Mouse (Mus musculus) ovary, adult 18-20 months (tissue): ENCODE data around the gene Ifng.
"Not testable (repeated sequence)": the region's sequence is repeated elsewhere in the genome, so short reads cannot be mapped to it uniquely, and the experiment has no call there.

Source experiments
- DNase-seq: peaks from one replicate; pipeline ENCODE4 v3.0.0; 2022; ENCODE audit warnings: low spot score, mixed read lengths

Gene Ifng

DNA sequence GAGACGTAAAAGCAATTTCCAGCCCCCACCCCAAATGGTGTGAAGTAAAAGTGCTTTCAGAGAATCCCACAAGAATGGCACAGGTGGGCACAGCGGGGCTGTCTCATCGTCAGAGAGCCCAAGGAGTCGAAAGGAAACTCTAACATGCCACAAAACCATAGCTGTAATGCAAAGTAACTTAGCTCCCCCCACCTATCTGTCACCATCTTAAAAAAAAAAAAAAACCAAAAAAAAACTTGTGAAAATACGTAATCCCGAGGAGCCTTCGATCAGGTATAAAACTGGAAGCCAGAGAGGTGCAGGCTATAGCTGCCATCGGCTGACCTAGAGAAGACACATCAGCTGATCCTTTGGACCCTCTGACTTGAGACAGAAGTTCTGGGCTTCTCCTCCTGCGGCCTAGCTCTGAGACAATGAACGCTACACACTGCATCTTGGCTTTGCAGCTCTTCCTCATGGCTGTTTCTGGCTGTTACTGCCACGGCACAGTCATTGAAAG, at the start of gene Ifng:
Ifng (plus strand) TSS at position 305 of the 499 bp plus-strand sequence.
- DNase-seq: no peak

DNA sequence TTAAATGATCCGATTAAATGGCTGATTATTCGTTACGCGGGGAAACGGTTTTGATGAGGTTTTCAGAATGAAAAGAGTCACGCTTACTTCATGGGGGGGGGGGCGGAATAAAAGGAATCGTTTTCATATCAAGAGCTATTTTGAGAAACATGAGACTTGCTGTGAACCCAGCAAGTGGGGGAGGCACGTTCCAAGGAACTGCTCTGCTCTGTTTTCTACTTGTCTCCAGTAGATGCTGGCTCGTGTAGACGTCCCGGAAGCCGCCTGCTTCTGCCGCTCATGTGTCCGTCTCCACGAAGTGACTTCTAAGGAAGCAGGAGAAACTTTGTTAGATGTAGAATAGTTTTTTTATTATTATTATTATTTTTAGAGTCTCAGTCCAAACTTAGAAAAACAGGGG, 40.9 kb upstream of the Ifng start:
- DNase-seq: no peak

DNA sequence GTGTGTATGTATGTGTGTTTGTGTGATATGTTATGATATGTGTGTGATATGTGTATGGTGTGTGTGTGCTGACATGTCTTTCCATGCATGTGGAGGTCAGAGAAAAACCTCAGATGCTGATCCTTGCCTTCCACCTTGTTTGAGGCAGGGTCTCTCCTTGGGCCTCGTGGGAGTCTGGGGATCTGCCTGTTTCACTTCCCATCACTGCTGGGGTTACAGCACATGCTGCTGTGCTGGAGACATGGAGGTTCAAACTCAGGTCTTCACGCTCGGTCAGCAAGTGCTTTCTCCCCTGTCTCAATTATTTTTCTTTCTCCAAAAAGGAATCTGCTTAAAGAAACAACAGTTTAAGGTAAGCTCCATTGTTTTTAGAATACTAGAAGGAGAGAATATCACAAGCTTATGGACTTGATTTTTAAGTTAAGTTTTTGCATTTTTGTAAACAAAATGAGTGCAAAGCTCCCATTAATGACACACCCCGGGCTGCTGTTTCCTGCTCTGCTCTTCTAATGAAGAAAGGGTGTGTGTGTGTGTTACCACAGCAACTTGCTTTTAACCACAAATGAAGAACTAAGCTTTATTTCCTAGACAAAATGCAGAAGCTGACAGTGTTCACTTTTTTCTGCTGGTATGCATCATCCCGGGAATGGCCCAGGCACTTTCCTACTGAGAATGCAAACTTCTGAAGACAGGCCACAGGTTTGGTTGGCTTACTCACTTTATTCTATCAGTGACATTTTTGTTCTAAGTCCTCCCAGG, 34.2 kb upstream of the Ifng start:
- DNase-seq: no peak

DNA sequence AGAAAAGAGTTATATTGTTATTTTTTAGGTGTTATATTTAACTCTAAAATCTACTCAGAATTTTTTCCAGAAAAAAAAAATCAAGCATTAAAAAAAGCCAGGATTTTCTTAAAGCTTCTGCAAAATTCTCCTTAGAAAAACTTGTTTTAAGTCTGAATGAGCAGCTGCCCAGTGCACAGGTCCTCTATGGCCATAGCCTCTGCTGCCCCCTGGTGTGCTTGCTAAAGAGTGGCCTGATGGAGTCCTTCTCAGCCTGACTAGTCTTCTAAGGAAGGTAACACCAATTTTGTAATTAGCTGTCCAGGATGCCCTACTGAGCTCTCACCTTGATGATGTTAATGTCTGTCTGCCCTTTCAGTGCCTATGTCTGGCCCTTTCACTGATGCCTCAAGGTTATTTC, 29.5 kb upstream of the Ifng start:
- no peak for DNase-seq

DNA sequence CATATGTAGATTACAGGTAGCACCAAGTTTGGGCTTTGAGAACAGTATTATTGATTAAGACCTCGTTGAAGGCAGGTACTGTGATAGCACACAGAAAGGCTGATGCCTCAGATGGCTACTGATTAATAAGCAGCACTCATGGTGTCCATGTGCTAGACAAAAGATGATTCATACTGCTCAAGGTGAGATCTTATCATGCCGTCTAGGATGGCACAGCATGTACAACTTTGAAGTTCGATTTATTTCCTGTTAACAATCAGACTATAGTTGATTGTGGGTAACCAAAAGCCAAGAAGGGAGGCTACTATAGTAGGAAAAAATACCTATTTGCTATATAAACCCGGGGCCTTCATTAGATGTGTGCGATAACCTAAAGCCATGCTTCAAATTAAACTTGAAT, 28.1 kb upstream of the Ifng start:
- no peak for DNase-seq

DNA sequence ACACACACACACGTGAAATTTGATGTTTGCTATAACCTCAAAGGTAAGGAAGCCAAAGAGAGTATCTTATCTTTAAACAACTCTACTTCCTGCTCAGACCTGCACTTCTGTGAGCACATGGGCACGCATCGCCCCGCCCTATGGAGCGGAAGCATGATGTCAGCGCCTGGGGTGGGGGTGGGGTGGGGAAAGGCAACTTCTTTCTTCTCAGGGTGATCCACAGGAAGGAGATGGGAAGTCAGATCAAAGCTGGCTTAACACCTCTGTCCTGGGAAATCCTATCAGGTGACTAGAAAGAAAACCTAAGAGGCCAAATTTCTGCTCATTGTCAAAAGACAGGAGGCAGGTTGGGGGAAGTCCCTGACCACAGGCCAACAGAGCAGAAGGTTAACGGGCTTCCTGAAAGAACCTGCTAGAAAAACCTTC, 21.8 kb upstream of the Ifng start:
- DNase-seq: no peak

DNA sequence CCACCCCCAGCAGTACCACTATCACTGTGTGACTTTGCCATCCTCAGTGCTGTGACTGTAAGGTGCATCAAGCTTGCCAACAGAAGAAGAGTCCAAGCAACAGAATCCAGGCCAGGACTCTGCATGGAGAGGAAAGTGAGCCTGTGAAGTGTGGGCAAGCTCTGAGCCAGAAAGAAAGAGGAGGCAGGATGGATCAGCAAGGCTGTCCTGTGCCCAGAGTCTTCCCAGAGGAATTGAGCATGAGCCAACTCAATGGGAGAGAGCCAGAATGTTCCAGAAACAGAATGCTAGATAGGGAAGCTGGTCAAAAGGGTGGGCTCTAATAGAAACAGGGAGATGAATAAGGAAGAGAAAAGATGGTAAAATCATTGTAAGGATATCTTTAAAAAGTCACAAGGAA, 19.9 kb upstream of the Ifng start:
- no peak for DNase-seq

DNA sequence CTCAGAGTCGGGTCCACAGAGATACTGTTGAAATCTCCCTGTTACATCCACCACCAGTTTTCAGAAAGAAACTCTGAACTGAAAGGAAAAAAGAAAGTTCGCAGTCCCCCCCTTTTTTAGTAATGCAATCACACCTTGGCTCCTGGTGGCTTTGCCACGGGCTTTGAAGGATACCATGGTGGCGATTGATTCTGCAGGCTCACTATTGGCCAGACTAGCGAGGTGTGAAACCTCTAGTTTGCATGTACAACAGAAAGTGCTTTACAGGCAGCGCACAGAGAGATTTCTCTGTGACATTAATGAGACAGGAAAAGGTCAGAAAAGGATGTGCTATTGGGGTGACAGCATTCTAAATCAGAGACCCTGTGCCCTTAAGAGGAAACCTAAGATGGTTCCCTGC, 5.3 kb upstream of the Ifng start:
- DNase-seq: no peak

DNA sequence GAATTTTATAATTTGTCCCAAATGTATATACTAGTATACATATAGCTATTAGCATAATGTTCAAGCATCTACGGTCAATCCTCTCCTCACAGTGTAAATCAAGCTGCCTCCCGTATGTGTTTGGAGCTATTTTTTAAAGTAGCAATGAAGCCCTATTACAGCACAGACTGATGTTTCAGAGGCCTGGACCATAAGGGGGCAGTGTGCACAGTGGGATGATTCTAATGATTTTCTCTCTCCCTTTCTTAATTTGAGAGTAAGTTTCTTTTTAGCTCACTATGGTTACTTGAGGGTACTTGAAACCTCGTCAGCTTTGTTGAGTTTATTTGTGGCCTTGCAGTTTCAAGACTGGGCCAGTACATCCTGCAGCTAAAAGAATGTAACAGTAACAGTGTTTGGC, 1.1 kb downstream of the Ifng start:
- no peak for DNase-seq

DNA sequence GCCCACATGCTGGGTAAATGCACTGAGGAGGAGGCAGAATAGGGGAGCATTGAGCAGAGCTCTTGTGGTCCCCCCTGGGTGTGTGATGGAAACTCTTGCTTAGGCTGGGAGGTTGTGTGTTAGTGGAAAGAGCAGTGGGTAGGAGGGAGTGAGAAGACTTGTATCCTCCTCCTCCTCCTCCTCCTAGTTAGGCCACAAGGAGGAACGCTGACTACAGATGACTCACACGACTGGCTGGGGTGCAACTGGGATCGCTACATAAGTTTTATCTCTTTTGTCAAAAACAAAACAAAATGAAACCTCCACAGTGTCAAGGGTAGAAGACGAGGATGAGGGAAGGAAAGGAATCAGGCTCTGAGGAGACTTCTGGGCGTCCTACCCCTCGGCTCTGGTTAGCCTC, 2.2 kb downstream of the Ifng start:
- DNase-seq: no peak

DNA sequence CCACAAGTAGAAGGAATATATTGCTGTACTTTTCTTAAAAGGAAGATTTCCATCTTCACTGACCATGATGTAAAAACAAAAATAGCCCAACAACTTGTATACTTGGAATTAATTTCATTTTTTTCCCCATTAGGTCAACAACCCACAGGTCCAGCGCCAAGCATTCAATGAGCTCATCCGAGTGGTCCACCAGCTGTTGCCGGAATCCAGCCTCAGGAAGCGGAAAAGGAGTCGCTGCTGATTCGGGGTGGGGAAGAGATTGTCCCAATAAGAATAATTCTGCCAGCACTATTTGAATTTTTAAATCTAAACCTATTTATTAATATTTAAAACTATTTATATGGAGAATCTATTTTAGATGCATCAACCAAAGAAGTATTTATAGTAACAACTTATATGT, 4.2 kb downstream of the Ifng start:
- no peak for DNase-seq

DNA sequence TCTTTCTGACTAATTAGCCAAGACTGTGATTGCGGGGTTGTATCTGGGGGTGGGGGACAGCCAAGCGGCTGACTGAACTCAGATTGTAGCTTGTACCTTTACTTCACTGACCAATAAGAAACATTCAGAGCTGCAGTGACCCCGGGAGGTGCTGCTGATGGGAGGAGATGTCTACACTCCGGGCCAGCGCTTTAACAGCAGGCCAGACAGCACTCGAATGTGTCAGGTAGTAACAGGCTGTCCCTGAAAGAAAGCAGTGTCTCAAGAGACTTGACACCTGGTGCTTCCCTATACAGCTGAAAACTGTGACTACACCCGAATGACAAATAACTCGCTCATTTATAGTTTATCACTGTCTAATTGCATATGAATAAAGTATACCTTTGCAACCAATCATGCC, 4.7 kb downstream of the Ifng start:
- DNase-seq: no peak

DNA sequence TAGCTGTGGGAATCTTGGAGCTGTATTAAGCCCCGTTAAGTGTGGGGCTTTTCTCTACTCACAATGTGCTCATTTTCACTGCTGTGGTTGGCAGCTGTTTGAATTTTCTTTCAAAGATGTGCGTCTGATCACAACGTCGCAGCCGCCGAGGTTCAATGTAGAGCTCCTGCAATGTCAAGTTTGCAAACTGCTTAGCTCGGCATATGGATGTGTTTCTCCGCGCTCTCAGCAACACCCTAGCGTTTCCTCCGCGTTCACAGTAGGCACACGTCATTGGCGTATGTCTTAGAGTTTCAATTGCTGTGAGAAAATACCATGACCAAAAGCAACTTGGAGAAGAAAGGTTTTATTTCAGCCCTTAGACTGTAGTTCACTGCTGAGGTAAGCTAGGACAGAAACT, 5.1 kb downstream of the Ifng start:
- no peak for DNase-seq

DNA sequence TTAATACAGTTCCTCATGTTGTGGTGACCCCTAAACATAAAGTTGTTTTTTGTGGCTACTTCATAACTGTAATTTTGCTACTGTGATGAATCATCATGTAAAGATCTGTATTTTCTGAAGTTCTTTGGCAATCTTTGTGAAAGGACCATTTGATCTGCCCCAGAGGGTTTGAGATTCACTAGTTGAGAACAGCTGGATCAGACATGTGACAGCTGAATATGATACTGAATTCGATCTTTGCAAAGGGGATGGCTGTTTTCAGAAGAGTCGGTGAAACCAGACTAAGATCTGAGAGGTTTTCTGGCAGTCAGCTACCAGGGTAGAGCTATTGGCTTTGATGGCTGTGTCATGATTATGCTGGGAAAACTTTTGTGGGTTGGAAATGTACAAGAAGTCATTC, 10.9 kb downstream of the Ifng start:
- no peak for DNase-seq

DNA sequence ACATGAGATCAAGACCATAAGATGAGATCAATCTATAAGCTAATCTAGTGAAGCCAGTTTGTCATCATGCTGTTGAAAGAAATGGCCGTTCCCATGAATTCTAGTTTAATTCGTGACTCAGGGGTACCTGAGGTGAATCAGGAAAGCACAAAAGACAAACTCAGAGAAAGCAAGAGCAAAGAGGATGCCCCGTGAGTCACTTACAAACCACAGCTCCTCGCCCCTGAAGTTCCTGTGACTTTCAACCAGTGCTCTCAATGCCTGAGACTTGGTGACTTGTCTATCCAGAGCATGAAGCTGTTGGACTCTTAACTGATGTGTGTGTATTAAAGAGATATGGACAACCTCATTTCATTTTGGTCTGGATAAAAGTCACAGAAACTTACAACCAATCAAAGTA, 17.9 kb downstream of the Ifng start:
- no peak for DNase-seq

DNA sequence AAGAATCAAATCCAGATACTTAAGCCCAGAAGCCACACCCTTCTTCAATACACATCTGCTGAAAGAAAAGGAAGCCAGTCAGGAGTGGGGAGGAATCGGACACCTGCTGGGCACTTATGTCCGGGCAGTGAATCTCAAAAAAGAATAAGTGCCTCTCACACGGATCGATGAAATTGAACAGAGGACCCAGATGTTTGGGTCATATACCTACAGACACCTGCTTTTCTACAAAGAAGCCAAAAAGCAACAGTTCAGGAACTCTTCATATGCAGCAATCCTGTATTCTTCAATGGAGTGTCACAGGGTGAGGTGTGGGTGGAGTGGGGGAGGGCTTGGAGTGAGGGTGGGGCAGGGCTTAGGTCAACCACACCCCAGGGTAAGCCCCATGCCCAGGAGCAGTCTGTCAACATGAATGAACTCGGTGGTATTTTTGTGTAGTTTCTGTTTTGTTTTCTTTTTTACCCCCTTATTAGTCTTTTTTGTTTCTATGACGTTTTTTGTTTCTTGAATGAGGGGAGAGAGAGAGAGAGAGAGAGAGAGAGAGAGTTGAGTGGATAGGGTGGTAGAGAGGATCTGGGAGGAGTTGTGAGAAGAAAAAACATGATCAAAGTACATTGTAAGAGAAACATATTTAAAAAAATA, 20.4 kb downstream of the Ifng start:
- DNase-seq: no peak

DNA sequence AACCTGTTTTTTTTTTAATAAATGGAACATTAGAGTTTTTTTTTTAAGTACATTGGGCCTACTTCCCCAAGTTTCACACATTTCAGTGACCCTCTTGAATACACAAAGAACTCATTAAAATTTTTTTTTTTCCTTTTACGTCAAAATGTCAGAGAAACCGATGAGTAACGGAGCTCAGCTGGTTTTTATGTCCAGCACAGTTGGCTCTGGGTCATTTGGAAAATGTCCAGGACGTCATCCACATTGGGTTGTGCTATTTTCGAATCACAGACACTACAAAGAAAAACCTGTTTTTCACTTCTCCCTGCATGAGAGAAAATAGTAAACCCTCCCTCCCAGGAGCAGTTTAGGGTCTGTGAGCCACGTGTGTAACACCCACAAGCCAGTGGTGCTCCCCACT, 25.6 kb downstream of the Ifng start:
- no peak for DNase-seq

DNA sequence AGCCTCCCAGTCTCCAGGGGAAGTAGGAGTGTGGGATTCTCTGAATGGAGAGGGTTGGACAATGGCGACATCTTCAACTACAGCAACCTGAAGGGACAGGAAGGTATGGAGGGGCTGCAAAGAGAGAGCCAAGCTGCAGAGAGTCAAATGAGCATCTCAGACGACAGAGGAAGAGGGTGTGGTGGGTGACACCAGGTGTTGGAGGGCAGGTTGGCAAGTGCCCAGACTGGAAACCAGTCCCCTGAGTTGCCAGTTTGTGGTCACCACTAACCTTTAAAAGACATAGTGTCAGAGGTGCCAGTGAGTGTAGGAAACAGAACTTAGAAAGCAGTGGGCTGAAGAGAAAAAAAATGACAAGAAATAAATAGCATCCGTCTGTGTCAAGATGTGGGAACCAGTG, 28.2 kb downstream of the Ifng start:
- DNase-seq: no peak

DNA sequence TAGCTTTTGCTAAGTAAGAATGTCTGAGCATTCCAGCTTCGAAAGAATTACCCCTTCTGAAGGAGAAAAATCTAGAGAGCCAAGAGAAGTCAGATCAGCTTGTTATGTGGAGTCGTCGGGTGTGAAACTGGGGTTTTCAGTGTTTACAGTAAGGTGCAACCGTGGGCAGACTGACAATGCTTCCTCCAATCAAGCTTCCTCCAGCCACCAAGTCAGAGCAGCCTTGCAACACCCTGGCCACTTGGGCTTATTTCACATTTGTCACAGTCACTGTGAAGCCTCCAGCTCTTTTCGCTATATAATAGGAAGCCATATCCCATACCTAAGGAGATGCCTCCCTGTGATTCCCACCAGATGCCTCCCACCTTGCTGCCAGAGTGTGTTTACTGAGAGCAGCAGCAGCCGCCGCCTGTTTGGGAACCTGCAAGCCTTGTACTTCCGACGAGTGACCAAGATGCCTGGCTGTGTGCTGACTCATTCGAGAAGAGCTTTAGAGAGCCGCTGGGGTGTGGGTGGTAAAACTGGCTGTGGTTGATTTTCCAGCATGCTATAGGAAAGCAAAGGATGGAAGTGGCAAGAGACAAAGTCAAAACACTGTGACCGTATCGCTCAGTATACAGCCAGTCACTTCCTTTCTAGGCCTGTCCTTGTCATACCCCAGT, 29.6 kb downstream of the Ifng start:
- DNase-seq: no peak

DNA sequence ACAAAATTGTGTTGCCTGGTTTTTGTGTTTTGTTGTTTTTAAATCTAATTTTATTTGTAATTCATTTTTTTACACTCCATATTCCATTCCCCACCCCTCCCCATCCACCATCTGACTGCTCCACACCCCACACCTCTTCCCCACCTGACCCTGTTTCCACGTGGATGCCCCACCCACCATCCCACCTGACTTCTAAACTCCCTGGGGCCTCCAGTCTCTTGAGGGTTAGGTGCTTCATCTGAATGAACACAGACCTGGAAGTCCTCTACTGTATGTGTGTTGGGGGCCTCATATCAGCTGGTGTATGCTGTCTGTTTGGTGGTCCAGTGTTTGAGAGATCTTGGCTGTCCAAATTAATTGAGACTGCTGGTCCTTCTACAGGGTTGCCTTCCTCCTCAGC, 32.0 kb downstream of the Ifng start:
- DNase-seq: not testable (repeated sequence)

DNA sequence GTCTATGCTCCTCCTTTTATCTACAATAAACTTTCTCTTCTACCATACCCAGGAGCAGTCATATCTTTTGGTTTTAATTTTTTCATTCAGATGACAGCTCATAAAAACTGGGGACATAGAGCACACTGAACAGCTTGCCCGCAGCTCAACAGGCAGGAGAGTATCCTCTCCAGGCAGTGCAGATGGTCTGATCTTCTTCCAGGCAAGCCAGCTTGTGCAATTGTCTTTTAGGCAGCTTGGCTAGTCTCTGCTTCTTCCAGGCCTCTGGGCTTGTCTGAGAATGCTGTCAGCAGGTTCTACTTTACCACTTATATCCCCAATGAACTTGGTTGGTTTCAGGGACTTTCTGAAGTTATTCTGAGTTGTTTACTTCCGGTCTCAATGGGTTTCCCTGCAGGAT, 35.9 kb downstream of the Ifng start:
- no peak for DNase-seq

DNA sequence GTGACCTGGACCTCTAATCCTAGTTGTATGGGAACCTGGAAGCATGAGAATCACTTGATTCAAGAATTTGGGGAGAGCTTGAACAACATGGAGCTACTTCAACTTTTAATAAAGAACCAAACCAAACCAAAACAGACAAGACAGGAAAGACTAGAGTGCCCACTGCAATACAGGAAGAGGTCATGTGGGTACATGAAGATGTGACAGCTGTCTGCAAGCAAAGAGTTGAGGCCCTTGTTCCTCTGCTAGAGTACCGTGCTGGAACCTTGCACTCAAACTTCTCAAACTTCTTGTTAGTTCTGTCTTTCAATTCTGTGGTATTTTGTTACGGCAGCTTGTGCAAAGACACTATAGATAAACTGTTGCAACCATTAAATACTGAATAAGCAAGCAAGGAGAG, 36.5 kb downstream of the Ifng start:
- no peak for DNase-seq

DNA sequence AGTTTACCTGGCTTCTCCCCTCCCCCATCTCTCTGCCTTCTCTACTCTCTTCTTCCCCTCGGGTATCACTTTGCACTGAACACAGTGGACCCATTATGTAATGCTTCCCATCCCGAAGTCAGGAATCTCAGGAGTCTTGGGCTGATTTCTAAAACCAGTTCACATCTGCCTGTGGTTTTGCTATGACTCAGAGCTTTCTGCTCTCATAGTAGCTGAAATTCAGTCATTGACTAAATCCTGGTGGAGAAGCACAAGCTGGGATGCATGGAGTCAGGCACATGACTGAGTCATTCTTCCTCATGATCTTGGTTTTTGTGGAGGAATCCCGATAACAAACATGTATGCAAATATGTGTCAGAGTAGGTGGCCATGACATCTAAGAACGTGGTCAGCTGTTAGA, 38.4 kb downstream of the Ifng start:
- no peak for DNase-seq
